Mouse (Mus musculus) kidney, adult 2 months (tissue): ENCODE measurements around the gene Fnip2.

ENCODE experiments used
- CTCF ChIP-seq: fragments of 200-500 bp; conservative IDR thresholded peaks from 2 replicates; pipeline ENCODE4 v1.5.1; 2011; ENCODE audit warnings: low read depth, mild to moderate bottlenecking, control low read depth, low read length, moderate library complexity, mixed read lengths; ENCODE audit not compliant: insufficient read depth, insufficient read length
- POLR2A ChIP-seq: fragments of 200-500 bp; IDR thresholded peaks from one replicate; pipeline ENCODE4 v1.6.1; 2011; ENCODE audit warnings: low read depth, low read length, control low read depth

- TF ChIP-seq POLR2A (no peak), CTCF (no peak)
These were observed 7.9 kb downstream of the Fnip2 start for GRCm38 (mm10) chr3:79559773-79560045.
